Mouse (Mus musculus) kidney, adult 2 months (tissue): ENCODE measurements at regions not wholly inside any gene's neighbourhood (a gene's known extent, or its start where the extent isn't known, plus 50 kb on each side); places are given as distances from the start of the nearest gene placed in this dataset.

ENCODE experiments used
- CTCF ChIP-seq: fragments of 200-500 bp; conservative IDR thresholded peaks from 2 replicates; pipeline ENCODE4 v1.5.1; 2011; ENCODE audit warnings: low read depth, mild to moderate bottlenecking, control low read depth, low read length, moderate library complexity, mixed read lengths; ENCODE audit not compliant: insufficient read depth, insufficient read length
- POLR2A ChIP-seq: fragments of 200-500 bp; IDR thresholded peaks from one replicate; pipeline ENCODE4 v1.6.1; 2011; ENCODE audit warnings: low read depth, low read length, control low read depth

- TF ChIP-seq CTCF (no peak), POLR2A (no peak)
These were observed 55.1 kb upstream of the Ppfia2 start for GRCm38 (mm10) chr10:106414990-106415389.
